Mouse (Mus musculus): ENCODE measurements around the gene Slc24a5.
A peak's percentile ranks its signal among the peaks of the same experiment; 100 is the strongest.
"Not testable (repeated sequence)": the region's sequence is repeated elsewhere in the genome, so short reads cannot be mapped to it uniquely, and the experiment has no call there.

Slc24a5 gene

DNA sequence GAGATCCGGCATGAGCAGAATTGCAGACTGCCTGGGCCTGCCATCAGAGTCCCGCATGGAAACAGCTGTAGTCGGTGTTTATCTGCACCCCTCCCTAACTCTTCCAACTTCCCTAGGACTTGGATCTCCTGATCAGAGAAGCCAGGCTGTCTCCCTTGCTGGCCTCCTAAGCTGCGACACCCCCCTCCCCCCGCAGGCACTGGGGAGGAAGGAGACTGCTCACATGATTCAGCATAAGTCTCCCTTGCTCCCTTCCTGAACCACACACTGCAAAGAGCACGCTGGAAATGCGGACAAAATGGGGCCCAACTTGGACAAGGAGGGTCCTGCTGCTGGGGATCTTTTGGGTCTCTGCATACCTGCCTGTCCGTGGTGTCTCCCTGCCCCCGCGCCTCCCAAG lies at the start of gene Slc24a5:
Gene Slc24a5, plus strand, starts transcription at position 231 of the 400 bp plus-strand sequence.
- no peak for DNase-seq

GRCm38 (mm10) chr2:125024386-125024785 lies 43.5 kb upstream of the Slc24a5 start:
- no peak for DNase-seq

DNA sequence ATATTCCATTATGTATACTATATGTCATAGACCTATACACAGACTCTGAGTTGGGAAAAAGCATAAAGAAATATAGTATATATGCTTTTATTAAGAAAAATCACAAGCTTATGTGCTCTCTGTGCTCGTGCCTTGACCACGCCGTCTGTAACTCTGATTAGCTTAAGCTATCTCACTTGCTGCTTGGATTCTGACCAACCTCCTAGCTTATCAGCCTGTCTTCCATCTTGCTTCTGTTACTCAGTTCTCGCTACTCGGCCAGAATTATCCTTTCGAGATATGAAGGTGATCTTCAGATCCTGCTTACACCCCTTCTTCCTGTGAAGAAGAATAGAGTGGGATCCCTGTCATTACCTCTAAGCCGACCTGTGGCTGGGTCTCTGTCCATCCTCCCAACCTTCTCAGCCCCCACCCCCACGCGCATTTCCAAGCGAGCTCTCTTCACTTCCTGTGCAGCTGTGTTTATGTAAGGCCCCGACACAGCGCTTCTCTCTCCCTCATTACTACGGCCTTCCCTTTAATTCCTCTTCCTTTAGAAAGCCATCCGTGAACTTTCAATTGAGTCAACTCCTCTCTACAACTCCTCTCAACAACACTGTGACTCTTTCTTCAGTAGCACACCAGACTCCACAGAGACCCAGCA lies 41.4 kb upstream of the Slc24a5 start:
- no peak for DNase-seq

GRCm38 (mm10) chr2:125030591-125030990 lies 37.3 kb upstream of the Slc24a5 start:
- DNase-seq: no peak

- peak; percentile 56 for DNase-seq
Measured at GRCm38 (mm10) chr2:125031111-125031510, 36.8 kb upstream of the Slc24a5 start.

DNA sequence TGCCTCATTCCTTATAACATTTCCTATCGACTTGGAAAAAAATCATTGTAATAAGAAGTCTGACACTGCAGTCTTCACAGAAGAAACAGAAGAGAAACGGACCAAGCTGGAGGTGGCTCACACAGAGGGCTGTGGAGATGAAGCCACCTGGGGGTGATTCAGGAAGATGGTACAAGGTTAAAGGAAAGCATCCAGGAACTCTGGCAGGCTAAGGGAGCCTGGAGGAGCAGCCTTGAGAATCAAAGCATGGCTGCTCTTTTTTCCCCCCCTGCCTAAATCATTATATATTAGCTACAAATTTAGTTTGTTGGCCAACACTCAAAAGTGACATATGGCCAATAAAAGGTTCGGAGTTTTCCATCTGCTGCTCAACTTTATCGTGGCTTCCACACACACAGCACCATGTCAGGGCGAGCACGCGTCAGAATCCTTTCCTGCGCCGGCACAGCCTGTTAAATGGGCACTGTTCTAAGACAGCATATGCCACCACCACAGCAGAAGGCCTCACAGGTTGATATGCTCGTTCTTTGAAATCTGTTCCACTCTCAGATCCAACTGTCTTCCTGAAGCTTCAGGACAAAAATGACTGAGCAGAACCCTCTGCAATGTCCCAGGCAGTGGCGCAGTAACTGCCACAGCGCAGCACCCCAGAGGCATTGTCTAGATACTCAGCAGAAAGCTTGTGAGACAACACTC lies 36.2 kb upstream of the Slc24a5 start:
- DNase-seq: peak; percentile 81

GRCm38 (mm10) chr2:125032258-125032973 lies 35.5 kb upstream of the Slc24a5 start:
- peak; percentile 63 for DNase-seq

DNA sequence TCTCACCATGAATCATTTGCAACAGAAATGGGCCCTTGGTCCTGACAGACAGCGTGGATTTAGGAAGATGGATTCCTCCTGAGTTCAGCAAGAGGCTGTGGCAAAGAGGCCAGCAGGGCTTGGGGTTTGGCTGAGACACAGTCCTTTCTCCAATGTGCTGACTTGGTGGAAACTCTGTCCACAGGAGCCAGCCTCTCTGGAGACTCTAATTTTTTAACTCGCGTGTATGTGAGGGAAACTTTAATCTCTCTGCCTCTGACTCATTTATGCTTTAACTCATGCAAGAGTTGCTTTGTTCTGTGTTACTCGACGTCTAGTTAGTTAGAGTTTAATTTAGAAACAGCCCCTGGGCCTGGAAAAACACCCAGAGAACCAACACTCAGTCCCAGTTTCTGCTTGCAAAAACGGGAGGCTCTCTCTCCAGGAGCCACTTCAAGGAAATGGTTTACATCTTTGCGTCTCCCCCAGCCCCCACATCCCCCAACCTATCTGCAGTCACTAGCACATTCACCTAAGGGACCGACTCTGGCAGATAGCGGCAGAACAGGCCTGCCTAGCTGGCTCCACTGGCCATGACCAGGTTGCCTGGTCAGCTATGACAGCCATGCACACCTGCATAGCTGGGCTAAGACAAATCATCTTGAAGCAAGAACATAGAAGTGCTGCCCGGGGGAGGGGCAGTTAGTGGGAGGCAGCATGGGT lies 34.7 kb upstream of the Slc24a5 start:
- peak; percentile 9 for DNase-seq

DNA sequence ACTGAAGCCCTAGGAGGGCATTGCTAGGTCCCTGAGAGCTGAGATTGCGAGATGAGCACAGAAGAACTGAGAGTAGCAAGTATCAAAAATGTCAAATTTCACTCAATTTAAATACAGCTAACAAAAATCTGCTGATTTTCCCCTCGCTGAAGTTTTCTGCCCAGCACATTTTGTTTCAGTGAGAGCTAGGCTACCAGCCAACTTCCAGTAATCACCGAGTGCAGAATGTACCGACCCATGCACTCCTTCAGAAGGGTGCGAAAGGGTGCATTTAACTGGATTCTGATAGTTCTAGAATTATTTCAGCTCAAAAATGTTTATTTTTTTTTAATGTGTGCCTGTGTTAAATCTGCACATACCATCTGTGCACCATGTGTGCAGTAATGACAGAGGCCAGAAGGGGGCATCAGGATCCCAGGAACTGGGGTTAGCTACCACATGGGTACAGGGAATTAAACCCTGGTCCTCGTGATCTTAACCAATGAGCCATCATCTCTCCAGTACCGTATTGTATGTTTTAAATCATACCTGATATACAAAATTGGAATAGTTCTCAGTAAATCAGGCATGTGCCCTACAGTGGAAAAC lies 12.5 kb upstream of the Slc24a5 start:
- no peak for DNase-seq

- no peak for DNase-seq
Measured at GRCm38 (mm10) chr2:125057250-125057815, 10.6 kb upstream of the Slc24a5 start.

GRCm38 (mm10) chr2:125061451-125061850 lies 6.5 kb upstream of the Slc24a5 start:
- no peak for DNase-seq

DNA sequence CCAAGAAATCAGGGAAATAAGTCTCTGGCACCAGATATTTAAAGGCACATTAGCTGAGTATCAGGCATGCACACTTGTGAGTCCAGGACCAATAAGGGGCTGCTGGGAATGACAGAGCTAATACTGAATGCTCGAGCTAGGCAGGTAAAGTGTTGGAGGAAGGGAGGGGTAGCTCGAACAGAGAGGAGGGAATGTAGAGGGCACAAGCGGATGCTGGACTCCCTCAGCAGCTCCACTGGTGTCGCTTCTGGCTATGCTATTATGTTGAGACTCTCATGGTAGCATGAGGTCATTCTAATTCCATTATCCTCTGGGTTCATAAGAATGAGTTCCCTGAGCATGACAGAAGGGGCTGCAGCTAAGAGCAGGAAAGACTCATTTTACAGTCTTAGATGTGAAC lies 5.0 kb upstream of the Slc24a5 start:
- no peak for DNase-seq

- DNase-seq: no peak
Measured at GRCm38 (mm10) chr2:125067373-125067772, 551 bp upstream of the Slc24a5 start.

DNA sequence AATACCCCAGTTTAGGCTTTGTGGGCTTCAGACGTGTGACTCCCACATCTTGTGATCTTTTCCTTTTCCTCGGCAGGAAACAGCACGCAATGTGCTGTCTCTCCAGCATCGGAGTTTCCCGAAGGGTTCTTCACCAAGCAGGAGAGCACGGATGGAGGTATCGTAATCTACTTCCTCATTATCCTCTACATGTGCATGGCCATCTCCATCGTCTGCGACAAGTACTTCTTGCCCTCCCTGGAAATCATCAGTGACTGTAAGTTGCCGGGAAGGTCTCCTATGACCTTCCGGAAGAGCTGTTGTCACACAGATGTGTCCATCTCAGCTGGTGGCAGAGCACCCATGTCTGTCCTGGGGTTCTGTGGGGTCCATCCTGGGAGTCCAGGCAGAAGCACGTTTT lies 772 bp downstream of the Slc24a5 start:
- DNase-seq: no peak

DNA sequence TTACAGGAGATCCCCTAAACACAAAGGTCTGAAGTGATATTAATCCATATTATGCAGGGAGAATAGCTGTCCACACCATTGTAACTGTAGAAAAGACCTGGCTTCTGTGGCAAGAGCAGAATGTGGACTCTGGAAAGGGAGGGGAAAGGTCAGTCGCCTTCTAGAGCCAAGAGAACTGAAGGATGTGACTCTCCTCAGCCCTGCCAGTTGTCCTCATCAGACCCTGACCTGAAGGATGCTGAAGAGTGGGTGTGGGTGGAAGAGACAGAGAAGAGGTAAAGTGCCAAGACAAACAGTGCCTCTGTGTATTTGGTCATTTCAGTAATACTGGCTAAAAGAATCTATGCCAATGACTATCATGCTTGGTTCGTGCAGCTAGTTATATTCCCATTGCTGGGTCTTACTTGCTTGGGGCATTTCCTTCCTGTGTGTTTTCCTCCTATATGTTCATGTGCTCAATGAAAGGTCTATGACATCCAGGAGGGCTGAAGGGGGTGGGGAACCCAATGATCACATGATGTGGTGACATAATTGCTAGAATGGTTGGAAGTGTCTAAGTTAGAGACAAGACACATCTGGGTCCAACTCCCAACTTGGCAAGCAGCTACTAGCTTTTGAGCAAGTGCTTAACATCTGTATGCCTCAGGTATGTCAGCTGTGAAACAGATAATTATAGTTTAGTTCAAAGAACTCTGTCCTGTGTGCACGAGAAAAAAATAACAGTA lies 5.3 kb downstream of the Slc24a5 start:
- no peak for DNase-seq

DNA sequence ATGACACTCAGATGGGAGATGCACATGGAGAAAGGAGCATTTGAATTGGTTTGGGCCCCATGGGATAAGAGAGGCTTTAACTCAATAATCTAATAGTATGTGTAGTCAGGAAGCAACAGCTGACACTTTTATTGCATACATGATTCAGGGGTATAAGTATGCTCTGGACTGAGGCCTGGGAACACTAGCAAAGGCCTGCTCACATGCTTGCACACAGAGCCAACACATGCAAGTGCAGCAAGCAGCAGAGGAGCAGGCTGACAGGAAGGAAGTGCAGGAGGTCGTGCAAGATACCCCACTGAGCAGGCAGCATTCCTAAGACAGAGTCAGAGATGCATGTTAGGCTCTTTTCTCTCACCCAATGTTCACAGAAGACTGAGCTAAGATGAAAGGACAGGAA lies 16.0 kb downstream of the Slc24a5 start:
- DNase-seq: no peak

DNA sequence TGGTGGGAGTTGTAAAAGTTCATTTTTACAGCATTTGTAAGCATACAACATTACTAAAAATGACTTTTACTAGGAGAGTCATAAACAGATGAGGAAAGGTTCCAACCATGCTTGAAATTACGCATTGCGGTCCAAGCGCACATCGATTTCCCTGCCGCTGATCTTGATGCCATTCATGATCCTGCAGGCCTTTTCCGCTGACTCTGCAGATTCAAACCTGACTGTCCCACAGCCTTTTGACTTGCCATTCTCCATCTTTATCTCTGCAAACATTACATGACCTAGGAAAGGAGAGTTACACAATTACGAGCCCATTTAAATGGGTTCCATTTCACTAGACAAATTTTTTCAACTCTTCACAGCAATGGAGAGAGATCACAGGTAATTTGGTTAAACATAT lies 20.8 kb downstream of the Slc24a5 start:
- no peak for DNase-seq

DNA sequence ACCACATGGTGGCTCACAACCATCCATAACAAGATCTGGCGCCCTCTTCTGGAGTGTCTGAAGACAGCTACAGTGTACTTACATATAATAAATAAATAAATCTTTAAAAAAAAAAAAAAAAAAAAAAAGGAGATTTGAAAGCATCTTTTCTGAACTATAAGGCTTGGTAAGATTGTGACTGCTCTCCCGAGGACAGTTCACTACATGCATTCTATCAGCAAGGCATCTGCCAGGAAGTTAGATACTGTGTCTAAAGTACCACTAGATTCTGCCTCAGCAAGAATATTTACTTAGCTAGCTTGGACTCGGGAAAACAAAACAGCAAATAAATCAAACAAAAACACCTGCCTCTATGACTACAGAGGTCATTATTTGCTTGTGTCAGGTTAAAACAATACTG lies 24.2 kb downstream of the Slc24a5 start:
- DNase-seq: not testable (repeated sequence)

DNA sequence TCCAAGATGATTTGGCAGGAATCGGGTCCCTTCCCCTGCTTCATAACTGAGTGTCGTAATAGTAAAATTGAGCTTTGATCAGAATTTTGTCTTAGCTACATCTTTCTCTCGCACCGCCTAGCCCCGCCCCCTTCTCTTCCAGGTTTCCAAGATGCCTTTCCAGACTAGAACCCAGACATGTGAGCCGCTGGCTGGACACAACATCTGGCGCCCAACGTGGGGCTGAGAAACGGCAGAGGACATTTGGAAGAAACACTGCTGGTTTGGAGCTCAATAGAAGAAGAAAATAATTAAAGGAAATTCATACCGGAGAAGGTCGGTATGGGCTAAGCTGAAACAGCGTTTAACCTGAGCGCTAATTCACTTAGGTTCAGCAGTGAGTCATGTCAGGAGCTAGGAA lies 36.6 kb downstream of the Slc24a5 start:
- not testable (repeated sequence) for DNase-seq

GRCm38 (mm10) chr2:125106536-125106935 lies 38.6 kb downstream of the Slc24a5 start:
- not testable (repeated sequence) for DNase-seq

DNA sequence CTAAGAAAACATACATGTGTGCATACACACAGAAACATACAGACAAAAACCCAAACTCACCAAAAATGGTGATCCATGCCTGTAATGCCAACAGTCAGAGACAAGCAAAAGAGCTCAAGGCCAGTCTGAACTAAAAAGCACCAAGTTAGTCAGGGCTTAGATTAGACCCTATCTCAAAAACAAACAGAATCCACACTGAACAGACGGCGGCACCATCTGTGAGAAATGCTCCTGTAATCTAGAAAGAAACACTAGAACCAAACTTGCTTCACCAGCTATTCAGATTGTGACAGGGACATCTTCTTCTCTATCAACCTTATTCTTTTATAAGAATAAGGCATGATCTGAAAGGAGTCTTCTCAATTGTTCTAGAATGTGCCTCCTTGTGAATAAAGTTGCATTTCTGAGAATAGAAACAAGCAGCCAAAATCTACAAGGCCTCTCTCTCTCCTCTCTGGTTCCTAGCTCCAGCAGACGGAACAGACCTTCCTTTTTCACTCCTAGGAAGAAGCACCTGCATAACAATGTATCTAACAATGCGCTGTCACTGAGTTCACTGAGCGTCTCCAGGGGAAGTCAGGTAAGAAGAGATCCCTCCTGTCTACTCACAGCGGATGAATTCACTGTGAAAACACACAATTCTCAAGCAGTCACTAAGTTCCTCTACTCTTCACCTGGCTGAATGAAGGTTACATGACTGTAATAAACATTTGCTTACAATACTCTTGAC lies 51.6 kb downstream of the Slc24a5 start:
- no peak for DNase-seq
